Mouse (Mus musculus) neural tube, embryonic 12.5 days (tissue): ENCODE results near the gene Tnpo2. TPM values are rescaled to one million over a fixed set of nuclear protein-coding genes. Genes with fewer than 3 reads are reported as not detected.
A peak's percentile ranks its signal among the peaks of the same experiment; 100 is the strongest.

ENCODE experiments used
- ATAC-seq: fragments of 200-750 bp; cut with Nextera tagmentation; 2 replicates; pipeline ENCODE4 v1.8.0; 2017; ENCODE audit warnings: low read depth, mild to moderate bottlenecking, moderate TSS enrichment, moderate library complexity; ENCODE audit not compliant: low FRiP score
- H3K27ac ChIP-seq: fragments of 300-500 bp; sonication (generic); 2 replicates; pipeline ENCODE4 v1.5.1; 2016
- H3K27me3 ChIP-seq: fragments of 300-500 bp; sonication (generic); replicated peaks from 2 replicates; pipeline ENCODE4 v1.6.1; 2016; ENCODE audit warnings: mild to moderate bottlenecking
- H3K36me3 ChIP-seq: fragments of 300-500 bp; sonication (generic); 2 replicates; pipeline ENCODE4 v1.6.1; 2016; ENCODE audit warnings: mild to moderate bottlenecking
- H3K4me1 ChIP-seq: fragments of 300-500 bp; sonication (generic); 2 replicates; pipeline ENCODE4 v1.6.1; 2016
- H3K4me2 ChIP-seq: fragments of 300-500 bp; sonication (generic); replicated peaks from 2 replicates; pipeline ENCODE4 v1.6.1; 2016; ENCODE audit warnings: mild to moderate bottlenecking
- H3K4me3 ChIP-seq: fragments of 300-500 bp; sonication (generic); 2 replicates; pipeline ENCODE4 v1.5.1; 2016
- H3K9ac ChIP-seq: fragments of 300-500 bp; sonication (generic); 2 replicates; pipeline ENCODE4 v1.6.1; 2016; ENCODE audit warnings: mild to moderate bottlenecking
- H3K9me3 ChIP-seq: fragments of 300-500 bp; sonication (generic); 2 replicates; pipeline ENCODE4 v1.6.1; 2016; ENCODE audit warnings: mild to moderate bottlenecking
- WGBS: fragments of 180-500 bp; shearing (Covaris S2); methylation state at CpG from one replicate; pipeline ENCODE4 v1.1.7; 2016; 5-methylcytosine and 5-hydroxymethylcytosine counted together
- polyA plus RNA-seq: library from polyadenylated mRNA; unstranded; fragments of >200 nt; fragmentation: Nextera tagmentation; extraction: Ambion mirVana; gene quantifications from 2 replicates; pipeline ENCODE4 v1.2.1, GENCODE M21; 2016

Tnpo2 gene
- polyA plus RNA-seq, 1 experiment from 2014 or later, result 40.4 TPM

DNA sequence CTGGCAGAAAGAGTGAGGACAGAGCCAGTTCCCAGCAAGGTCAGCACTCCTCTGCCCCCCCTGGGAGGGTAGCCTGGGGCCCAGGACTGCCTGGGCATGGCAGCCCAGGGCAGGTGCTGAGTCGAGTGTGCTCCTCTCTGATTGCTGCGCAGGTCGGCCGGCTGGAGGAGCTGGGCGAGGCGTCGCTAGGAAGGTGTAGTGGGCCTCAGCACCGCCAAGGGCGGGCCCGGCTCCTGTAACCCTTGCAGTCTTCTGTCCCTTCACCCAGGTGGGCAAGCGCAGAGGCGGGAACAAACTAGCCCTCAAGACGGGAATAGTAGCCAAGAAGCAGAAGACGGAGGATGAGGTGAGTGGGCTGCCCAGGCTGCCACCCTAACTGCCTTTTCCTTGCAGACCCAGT, 7.4 kb upstream of the Tnpo2 start:
- 89% methylated on average over 14 of the region's 14 CpGs for WGBS
- ATAC-seq, result no peak
- H3K36me3 ChIP-seq, result peaks cover 46% of the 10 kb centered on the region
- H3K9me3 ChIP-seq, result no peaks in the 10 kb centered on the region
- H3K4me2 ChIP-seq, result peak overlapping the region; percentile 98; the same call in 1 of the 2 replicates
- H3K27me3 ChIP-seq, result no peaks in the 10 kb centered on the region
- no peak overlapping the region for H3K27ac ChIP-seq
- no peak overlapping the region for H3K4me3 ChIP-seq
- H3K4me1 ChIP-seq, result peaks cover 31% of the 10 kb centered on the region
- 0 out of 2 replicates have a peak overlapping the region, but pooled peaks have one; percentile 3 for H3K9ac ChIP-seq

- Histone ChIP-seq H3K27ac (no peak overlapping the region), H3K36me3 (peaks cover 46% of the 10 kb centered on the region), H3K4me1 (peaks cover 30% of the 10 kb centered on the region), H3K9me3 (no peaks in the 10 kb centered on the region), H3K4me2 (no peak overlapping the region), H3K9ac (no peak overlapping the region), H3K27me3 (no peaks in the 10 kb centered on the region), H3K4me3 (no peak overlapping the region)
- 88% methylated on average over 4 of the region's 4 CpGs for WGBS
- ATAC-seq, result no peak
Measured at GRCm38 (mm10) chr8:85032622-85033311, 3.9 kb upstream of the Tnpo2 start.

GRCm38 (mm10) chr8:85033867-85034266, 2.8 kb upstream of the Tnpo2 start:
- peaks cover 30% of the 10 kb centered on the region for H3K4me1 ChIP-seq
- H3K27me3 ChIP-seq, result no peaks in the 10 kb centered on the region
- ATAC-seq, result no peak
- no peak overlapping the region for H3K27ac ChIP-seq
- no peak overlapping the region for H3K9ac ChIP-seq
- no peak overlapping the region for H3K4me3 ChIP-seq
- H3K36me3 ChIP-seq, result peaks cover 46% of the 10 kb centered on the region
- WGBS, result 60% methylated on average over 1 of the region's 1 CpGs
- H3K4me2 ChIP-seq, result no peak overlapping the region
- H3K9me3 ChIP-seq, result no peaks in the 10 kb centered on the region

- Histone ChIP-seq H3K4me1 (peaks cover 30% of the 10 kb centered on the region), H3K36me3 (peaks cover 39% of the 10 kb centered on the region), H3K4me3 (peak overlapping the region; percentile 89; the same call in 1 of the 2 replicates), H3K9me3 (no peaks in the 10 kb centered on the region), H3K27ac (no peak overlapping the region), H3K27me3 (no peaks in the 10 kb centered on the region), H3K9ac (no peak overlapping the region), H3K4me2 (peak overlapping the region; percentile 84)
- WGBS, result 5% methylated on average over 13 of the region's 13 CpGs
- ATAC-seq, result no peak
Measured at GRCm38 (mm10) chr8:85034764-85035163, 2.0 kb upstream of the Tnpo2 start.

GRCm38 (mm10) chr8:85035165-85035727, 1.5 kb upstream of the Tnpo2 start:
- peaks cover 30% of the 10 kb centered on the region for H3K4me1 ChIP-seq
- H3K36me3 ChIP-seq, result peaks cover 37% of the 10 kb centered on the region
- peak overlapping the region; percentile 89 for H3K4me3 ChIP-seq
- no peaks in the 10 kb centered on the region for H3K9me3 ChIP-seq
- peak overlapping the region; percentile 69; the same call in 1 of the 2 replicates for H3K9ac ChIP-seq
- no peak overlapping the region for H3K27ac ChIP-seq
- no peaks in the 10 kb centered on the region for H3K27me3 ChIP-seq
- ATAC-seq, result no peak
- 8% methylated on average over 12 of the region's 12 CpGs for WGBS
- peak overlapping the region; percentile 84 for H3K4me2 ChIP-seq

- Histone ChIP-seq H3K4me2 (peak overlapping the region; percentile 84), H3K9ac (peak overlapping the region; percentile 69), H3K4me1 (peaks cover 30% of the 10 kb centered on the region), H3K27me3 (no peaks in the 10 kb centered on the region), H3K27ac (no peak overlapping the region), H3K9me3 (no peaks in the 10 kb centered on the region), H3K4me3 (peak overlapping the region; percentile 89), H3K36me3 (peaks cover 38% of the 10 kb centered on the region)
- 2% methylated on average over 15 of the region's 15 CpGs for WGBS
- ATAC-seq, result no peak; the same call in 1 of the 2 replicates
Measured at GRCm38 (mm10) chr8:85035728-85036310, 896 bp upstream of the Tnpo2 start.

DNA sequence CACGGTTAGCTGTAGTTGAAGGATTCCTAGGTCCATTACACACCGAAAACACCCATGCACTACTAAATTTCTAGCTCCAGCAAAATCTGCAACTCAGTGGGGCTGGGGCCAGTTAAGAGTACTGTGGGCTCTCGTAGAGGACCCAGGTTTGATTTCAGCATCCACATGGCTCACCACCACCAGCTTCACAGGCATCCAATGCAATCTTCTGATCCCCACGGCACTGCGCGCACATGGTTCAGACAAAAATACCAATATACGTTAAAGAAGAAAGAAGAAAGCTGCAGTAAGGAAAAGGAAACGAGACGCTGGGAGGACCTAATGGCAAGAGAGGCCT, 366 bp upstream of the Tnpo2 start:
- Histone ChIP-seq H3K4me2 (peak overlapping the region; percentile 84), H3K9me3 (no peaks in the 10 kb centered on the region), H3K9ac (peak overlapping the region; percentile 69), H3K36me3 (peaks cover 39% of the 10 kb centered on the region), H3K4me1 (peaks cover 30% of the 10 kb centered on the region), H3K27me3 (no peaks in the 10 kb centered on the region), H3K27ac (no peak overlapping the region), H3K4me3 (peak overlapping the region; percentile 89)
- ATAC-seq, result peak; percentile 23
- 0% methylated on average over 9 of the region's 9 CpGs for WGBS

GRCm38 (mm10) chr8:85037366-85037680, 608 bp downstream of the Tnpo2 start:
- H3K36me3 ChIP-seq, result peaks cover 39% of the 10 kb centered on the region
- peak overlapping the region; percentile 99 for H3K4me2 ChIP-seq
- H3K27me3 ChIP-seq, result no peaks in the 10 kb centered on the region
- peaks cover 30% of the 10 kb centered on the region for H3K4me1 ChIP-seq
- WGBS, result under 1% methylated on average over 14 of the region's 14 CpGs
- peak overlapping the region; percentile 95 for H3K9ac ChIP-seq
- peak overlapping the region; percentile 89 for H3K4me3 ChIP-seq
- H3K9me3 ChIP-seq, result no peaks in the 10 kb centered on the region
- ATAC-seq, result peak; percentile 75
- peak overlapping the region; percentile 98 for H3K27ac ChIP-seq

- peaks cover 35% of the 10 kb centered on the region for H3K36me3 ChIP-seq
- ATAC-seq, result no peak
- H3K4me3 ChIP-seq, result peak overlapping the region; percentile 89
- H3K9ac ChIP-seq, result peak overlapping the region; percentile 95
- peaks cover 30% of the 10 kb centered on the region for H3K4me1 ChIP-seq
- H3K27me3 ChIP-seq, result no peaks in the 10 kb centered on the region
- peak overlapping the region; percentile 99 for H3K4me2 ChIP-seq
- under 1% methylated on average over 57 of the region's 57 CpGs for WGBS
- H3K27ac ChIP-seq, result peak overlapping the region; percentile 98
- no peaks in the 10 kb centered on the region for H3K9me3 ChIP-seq
Measured at GRCm38 (mm10) chr8:85037681-85038531, 1.2 kb downstream of the Tnpo2 start.

DNA sequence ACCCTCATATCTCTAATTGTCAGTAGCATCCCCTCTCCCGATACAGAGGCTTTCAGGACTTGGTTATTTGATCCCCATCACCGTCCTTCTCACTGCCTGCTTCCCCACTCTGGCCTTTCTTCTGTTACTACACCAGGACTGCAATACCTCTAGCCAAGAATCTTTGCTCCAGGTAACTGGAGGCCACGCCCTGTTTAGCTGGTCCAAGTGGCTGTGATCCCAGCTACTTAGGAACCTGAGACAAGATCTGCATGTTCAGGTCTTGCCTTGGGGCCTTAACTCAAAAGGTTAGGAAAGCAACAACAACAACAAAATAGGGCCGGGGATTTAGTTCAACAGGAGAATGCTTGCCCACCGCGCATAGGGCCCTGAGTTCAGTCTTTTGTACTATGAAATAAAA, 6.9 kb downstream of the Tnpo2 start:
- Histone ChIP-seq H3K36me3 (peaks cover 80% of the 10 kb centered on the region), H3K4me2 (no peak overlapping the region), H3K4me1 (peaks cover 7% of the 10 kb centered on the region), H3K9me3 (no peaks in the 10 kb centered on the region), H3K4me3 (no peak overlapping the region), H3K27ac (no peak overlapping the region), H3K9ac (no peak overlapping the region), H3K27me3 (no peaks in the 10 kb centered on the region)
- WGBS, result 96% methylated on average over 6 of the region's 6 CpGs
- ATAC-seq, result no peak

DNA sequence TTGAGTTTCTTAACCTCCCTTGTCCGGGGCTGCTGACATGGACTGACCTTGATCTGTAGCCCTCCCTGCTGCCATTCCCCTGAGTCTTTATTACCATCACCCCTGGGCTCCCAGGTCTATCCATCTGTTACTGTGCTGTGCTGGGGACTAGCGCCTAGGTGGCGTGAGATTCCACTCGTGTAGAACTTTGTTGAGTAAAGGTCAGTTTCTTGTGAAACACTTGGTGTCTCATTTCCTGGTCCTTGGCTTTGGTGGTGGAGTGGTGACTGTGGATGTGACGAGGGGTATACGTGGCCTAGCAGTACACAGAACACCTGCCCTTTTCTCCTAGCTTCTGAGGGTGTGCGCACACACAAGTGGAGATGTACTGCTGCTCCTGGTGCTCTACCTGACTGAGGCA, 20.7 kb downstream of the Tnpo2 start:
- Histone ChIP-seq H3K9me3 (no peaks in the 10 kb centered on the region), H3K9ac (no peak overlapping the region), H3K36me3 (peaks cover 50% of the 10 kb centered on the region), H3K27ac (no peak overlapping the region), H3K4me1 (peaks cover 17% of the 10 kb centered on the region), H3K27me3 (no peaks in the 10 kb centered on the region), H3K4me3 (no peak overlapping the region), H3K4me2 (no peak overlapping the region)
- 84% methylated on average over 7 of the region's 7 CpGs for WGBS
- ATAC-seq, result no peak
